Mouse (Mus musculus): ENCODE measurements at regions not wholly inside any gene's neighbourhood (a gene's known extent, or its start where the extent isn't known, plus 50 kb on each side); places are given as distances from the start of the nearest gene placed in this dataset.

- no peak for TF ChIP-seq CTCF (IDR thresholded peaks at IDR 0.05; ENCODE audit: low read depth)
- no peak for TF ChIP-seq EP300 (IDR thresholded peaks at IDR 0.05; ENCODE audit: low read depth)
Observed at GRCm38 (mm10) chr6:69932297-69932696, 859.7 kb downstream of the Rpia start.
